Mouse (Mus musculus): Measurements from ENCODE around the gene Mmd2.

GRCm38 (mm10) chr5:142590953-142591616 lies 17.5 kb downstream of the Mmd2 start:
- TF ChIP-seq CTCF (IDR thresholded peaks at IDR 0.05; ENCODE audit: extremely low read depth, insufficient read depth, insufficient read length, insufficient replicate concordance) (no peak), POLR2A (IDR thresholded peaks at IDR 0.05; ENCODE audit: low read depth, low read length) (no peak)
